Mouse (Mus musculus) induced T-regulatory cell, adult 2 months (primary cell): ENCODE data around the gene Bmp6.

ENCODE experiments used
- DNase-seq: peaks from one replicate; pipeline ENCODE4 v3.0.0-alpha.2; 2012; ENCODE audit warnings: low read depth

The Bmp6 gene

DNA sequence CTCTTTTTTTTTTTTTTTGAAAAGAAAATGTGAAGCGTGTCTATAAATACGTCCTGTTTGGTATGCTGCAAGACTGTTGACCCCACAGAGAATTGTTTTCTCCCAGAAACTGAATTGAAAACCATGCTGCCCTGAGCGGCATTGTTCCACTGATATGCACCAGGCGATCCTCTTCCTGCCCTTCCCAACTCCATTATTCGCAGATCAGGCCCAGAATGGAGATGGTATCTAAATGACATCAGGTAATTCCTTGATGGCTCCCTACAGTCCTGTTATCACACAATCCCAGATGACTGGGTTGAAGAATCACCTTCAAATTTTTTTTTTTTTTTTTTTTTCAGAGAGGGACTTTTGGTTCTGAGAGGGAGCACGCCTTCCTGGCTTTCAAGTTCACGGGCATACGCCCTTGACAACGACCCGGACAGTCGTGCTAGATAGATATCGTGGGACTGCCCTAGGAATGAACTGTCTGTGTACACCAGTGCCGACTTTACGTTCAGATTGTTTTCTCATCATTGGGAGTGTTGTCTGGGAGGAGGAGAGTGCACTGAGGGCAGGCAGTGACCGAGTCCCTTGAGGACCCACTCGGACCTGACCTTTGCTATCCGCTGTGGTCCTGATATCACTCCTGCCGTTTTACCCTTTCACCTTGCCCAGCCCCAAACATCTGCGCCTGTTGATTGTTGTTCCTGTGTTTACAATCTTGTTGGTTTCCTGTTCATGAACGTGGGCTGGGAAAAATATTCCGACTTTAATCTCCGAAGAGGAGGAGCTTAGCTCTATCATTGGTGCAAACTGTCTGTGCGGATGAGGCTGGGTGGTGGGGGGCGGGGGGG lies 8.7 kb downstream of the Bmp6 start:
- no peak for DNase-seq

DNA sequence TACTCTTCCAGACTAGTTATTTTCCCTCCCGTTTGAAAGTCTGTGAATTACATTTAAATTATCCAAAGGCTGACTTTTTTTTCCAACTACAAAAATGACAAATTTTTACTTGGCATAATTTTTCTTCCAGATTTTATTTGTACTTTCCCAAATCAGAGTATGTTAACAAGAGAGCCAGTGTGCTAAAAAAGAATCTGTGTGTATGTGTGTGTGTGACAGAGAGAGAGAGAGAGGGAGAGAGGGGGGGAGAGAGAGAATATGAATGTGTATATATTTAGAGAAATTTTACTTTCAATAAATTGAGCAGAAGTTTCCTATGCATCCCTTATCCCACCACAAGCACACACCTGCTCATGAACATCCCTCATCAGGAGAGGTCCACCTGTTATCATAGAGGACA lies 9.4 kb downstream of the Bmp6 start:
- no peak for DNase-seq

DNA sequence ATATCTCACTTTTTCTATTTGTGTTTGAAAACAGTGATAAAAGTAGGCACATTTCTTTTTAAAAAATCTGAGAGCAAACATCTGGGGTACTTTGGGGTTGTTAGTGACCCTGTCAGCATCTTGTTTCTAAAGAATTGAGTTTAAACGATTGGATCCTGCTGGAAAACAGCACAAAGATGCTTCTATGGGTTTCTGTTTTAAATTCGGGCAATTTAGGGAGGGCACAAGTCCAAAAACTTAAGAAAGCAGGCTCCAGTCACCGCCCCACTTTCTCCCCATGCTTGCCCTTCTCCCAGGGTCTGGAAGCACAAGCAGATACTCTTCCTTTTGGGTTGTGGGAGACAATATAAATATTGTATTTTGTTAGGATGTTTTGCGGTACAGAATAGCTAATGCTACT lies 14.1 kb downstream of the Bmp6 start:
- DNase-seq = no peak

DNA sequence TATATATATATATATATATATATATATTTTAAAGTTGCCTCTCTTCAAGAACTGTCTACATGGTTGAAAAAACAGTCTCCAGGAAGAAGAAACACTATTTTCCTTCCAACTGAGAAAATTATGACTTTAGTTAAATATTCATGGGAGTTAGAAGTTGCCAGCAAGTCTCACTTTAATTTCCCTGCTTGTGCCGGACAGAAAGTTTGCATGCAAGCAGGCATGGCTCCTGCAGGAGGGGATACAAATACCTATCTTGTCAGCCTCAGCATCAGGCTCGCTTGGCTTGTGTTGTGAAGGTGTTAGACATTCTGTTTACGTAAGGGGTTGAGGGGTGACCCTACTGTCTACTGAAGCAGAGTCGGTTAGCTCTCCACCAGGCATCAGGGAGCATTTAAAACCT lies 17.8 kb downstream of the Bmp6 start:
- no peak for DNase-seq

DNA sequence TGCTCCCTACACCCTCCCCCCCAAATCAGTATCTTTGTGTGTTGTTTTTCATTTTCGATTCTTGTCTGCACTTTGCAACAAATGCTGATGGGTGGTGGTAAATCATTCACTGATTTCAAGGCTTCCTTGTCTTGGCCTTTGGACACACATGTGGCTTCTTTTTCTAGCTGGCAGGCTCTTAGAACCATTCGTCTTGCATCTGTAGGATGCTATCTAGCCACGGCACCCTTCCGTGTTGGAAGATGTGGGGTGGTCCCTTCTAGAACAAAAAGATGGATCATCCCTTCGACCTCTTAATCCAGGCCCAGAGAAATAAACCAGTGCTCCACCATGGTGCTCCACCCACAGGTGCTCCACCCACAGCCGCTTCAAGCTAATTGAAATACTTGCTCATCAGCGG lies 19.0 kb downstream of the Bmp6 start:
- DNase-seq = no peak

DNA sequence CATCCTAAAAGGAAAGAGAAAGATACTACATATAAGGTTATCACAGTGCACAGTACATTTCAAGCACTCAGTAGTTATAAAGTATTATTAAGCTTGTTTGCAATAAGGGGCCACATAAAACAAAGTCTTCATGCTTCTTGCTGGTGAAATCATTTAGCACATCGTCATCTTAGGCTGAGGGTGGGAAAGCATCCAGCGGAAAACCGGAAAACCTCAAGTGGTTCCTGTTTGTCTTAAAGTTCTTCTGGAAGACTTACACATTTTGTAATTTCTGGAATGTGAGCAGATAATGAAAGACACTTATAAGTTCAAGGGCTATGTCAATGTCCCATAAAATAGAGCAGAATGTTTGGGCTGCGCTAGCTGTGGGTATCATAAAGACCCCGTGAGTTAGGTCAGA lies 24.7 kb downstream of the Bmp6 start:
- DNase-seq = no peak

DNA sequence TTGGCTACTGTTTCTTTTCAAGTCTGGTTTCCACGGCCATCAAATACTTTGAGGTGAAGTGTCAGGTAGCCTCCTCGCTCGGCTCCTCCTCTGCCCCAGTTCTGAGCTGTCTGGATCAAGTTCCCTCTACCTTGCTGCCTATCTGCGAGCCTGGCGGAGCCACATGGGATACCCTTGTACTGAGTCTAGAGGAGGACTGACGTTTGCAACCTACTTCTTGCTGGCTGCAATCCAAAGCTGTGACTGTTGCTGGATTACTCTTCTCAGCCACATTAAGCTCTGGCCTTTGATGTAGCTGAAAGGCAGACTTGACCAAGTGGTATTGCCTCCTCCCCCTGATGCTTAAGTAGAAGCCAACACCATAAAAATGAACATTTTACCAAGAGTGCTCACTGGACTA lies 31.2 kb downstream of the Bmp6 start:
- DNase-seq = no peak

DNA sequence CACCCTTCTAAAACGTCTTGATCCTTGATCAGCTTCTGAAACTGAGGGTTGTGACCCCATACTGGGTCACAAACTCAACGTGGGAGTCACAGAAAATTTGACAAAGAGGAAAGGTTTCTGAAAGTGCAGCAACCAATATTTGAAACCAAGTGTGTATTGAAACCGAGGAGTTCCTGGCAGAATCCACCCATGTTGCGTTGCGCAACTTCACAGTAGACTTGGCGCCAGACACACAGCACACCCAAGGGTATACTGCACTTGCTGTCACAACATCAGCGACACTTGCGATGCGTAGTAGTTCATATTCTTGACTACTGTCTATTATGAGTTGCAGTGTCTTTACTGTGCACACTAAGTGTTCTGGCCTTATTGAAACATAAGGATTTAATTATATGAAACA lies 32.4 kb downstream of the Bmp6 start:
- DNase-seq = no peak

DNA sequence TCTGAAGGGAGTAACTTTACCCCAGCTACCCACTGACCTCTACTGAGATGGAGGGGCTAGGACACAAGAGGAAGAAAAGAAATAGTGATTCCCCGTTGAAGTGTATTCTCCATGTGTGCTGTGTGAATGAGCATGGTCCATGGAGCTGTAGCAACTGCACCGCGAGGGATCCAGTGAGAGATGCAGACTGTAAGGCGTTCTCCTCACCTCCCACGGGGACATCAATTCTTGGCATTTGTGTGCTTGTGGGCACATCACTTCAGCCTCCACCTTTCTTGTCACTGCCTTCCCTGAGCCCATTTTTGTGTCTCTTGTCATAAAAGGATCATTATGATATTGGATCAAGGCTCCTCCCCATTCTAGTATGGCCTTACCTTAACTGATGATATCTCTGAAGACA lies 34.9 kb downstream of the Bmp6 start:
- no peak for DNase-seq

DNA sequence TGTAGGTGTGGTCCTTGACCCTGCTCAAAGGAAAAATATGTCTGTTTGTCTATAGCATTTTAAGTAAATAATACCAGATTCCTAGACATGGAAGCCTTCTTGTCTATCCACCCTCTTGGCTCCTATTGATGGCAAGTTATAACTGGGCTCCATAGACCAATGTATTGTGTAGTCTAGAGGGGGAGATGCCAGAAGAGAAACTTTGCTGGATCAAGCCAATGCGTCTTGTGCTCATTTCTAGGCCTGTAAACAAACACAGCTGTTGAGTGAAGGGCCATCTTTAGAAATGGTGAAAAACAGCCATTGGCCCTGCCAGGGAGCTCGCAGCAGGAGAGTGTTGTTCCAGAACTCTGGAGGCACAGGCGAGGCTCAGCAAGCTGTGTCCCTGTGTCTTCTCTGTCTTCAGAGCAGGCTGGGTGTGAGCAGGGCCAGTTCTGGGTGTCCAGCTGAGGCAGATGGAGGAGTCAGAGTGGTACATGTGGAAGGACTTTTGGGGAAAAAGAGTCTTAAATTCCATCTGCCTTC lies 41.2 kb downstream of the Bmp6 start:
- no peak for DNase-seq

DNA sequence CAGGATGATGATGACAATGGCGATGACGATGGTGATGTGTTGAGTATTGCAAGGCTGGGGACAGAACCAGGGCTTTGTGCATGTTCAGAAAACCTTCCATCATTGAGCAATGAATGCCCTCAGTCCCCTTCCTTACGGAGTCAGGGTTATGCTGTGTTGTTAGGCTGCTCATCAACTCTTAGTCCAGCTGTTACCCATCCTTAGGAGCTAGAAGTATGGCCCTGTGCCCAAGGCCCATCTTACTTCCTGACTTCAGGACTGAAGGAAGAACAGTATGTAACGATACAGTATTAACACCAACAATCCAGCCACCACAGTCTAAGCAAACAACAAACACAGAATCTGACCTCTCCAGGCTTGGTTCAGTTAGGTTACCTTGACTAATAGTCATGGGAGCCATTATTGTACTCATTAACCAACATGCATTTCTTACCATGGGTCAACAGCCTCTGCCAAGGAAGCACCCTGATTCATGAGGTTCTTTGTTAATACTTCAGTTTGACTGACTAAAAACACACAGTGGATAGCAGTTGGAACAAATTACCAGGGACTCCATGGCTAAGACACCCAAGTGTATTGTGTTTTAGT lies 42.6 kb downstream of the Bmp6 start:
- no peak for DNase-seq

DNA sequence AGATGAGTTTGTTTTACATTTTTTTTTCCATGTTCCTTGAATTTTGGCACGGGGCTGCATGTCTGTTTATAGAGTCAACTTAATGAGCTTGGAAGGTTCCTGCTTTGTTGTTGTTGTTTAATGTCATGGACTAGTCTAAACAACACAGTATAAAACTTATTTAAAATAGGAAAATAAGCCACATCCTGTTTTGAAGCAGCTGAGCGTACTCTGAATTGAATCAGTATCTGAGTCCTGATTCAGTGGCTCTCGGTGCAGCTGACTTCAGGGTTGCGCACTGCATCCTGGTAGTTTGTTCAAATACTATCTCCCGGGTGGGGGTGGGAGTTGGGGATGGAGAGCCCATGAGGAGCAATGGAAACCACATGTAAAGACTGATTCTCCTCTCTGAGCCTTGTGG lies 48.5 kb downstream of the Bmp6 start:
- DNase-seq = no peak

DNA sequence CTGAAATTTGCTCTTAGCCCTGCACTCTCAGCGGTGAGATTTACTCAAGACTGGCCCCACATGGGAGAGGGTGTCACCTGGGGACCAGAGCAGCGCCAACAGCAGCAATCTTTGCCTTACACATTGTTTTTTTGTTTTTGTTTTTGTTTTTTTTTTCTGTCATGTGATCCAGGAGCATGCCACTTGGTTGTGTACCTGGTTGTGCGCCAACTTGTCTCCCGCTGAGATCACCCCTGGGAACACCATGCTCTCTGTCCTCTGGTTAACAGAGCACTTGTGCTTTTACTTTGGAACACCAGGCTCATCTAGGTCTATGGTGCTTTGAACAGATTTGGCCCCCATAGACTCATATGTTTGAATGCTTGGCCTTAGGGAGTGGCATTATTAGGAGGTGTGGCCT lies 50.1 kb downstream of the Bmp6 start:
- no peak for DNase-seq

DNA sequence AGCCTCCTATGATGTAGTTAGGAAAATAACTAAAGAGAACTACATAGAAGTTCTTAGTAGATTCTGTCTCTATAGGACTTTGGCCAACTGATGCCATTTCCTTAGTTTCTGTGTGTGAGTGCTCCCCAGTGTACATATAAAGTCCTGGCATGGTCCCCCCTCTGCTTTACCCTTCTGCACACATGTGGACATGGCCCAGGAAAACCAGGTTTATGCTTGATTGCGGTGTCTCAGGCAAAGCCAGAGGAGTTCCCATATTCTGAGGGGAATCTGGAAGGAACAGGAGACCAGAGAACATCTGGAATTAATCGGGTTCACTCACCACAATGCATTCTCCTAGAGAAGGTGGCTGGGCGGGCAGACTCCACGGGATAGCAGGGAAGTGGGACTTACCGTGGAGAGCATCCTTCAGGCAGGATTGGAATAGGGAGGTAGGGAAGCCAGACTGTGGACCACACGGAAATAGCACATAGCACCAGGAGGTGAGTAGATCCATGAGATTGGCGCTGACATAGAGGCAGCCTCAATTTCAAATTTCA lies 52.2 kb downstream of the Bmp6 start:
- no peak for DNase-seq

DNA sequence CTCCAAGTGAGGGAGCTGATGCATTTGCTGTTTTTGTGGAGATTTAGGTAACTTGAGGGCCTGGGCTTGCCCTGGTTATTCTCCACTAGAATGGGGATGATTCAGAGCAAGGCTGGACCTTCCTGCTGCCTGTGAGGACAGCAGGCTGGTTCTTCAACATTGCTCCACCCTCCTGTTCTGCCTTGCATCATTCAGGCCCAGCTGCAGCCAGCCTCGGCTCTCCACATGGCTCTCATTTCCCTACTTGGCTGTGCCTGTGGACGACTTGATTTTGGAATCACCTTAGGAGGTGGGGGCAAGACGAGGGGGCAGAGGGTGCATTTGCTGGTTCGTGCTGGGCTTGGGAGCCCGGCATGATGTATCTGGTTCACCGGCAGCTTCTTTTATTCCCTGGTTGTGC lies 53.8 kb downstream of the Bmp6 start:
- no peak for DNase-seq

DNA sequence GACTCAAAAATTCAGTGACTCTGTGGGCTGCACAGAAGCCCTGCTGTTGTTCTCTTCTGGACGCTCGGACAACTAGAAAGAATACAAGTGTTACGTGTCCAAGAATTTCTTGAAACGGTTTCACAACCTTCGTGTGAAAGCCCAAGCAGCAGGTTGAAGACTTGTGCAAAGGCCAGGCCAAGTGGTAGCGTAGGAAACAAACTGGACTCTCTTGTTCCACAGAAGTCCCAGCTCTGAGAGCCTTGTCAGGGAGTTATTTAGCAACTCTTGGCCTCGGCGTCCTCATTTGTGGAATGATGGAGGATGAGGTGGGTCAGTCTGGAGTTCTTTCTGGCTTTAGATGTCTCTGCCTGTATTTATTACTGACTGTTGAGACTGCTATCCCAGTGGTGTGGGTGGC lies 55.8 kb downstream of the Bmp6 start:
- DNase-seq = no peak

DNA sequence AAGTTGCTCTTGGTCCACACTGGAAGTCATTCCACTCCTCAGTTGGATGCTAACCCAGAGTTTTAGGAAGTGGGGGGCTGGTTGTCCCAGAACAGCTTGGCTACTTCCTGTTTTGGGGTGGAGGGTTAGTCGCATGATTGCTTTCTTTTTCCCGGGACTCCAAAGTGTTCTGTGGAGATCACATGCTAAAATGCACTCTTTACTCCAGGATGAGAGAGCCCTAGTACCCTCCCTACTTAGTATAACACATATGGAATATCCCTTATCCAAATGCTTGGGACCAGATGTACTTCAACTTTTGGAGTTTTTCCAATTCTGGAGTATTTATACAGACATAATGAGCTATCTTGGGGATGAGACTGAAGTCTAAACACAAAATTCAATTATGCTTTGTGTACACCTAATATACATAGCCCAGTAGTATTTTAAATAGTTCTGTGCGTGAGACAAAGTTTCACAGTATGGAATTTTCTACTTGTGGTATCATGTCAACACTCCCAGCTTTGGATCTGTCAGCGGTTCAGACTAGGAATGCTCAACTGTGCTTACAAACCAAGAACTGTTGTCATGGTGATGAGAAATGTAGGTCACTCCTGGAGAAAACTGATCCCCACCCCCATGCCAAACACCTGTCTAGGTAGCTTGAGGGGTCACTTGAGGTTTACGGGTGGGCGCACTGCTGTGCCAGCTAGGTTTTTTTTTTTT lies 62.9 kb downstream of the Bmp6 start:
- no peak for DNase-seq

DNA sequence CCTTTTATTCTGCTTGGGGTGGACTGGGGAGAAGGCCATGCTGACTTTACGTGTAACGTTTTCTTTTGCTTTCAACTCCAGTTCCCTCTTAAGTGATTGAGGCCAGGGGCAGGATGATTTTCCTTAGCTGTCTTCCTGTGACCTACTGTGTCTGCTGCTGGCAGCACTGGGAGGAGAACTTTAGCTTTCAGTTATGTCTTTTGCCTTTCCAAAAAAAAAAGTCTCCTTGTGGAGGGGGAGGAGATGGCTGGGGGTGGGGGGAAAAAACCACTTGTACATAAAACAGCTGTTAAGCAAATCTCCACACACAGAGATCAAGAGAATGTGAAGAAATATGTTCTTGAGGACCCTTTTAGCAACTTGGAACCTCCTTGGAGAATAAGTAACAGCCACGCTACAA lies 63.7 kb downstream of the Bmp6 start:
- no peak for DNase-seq

DNA sequence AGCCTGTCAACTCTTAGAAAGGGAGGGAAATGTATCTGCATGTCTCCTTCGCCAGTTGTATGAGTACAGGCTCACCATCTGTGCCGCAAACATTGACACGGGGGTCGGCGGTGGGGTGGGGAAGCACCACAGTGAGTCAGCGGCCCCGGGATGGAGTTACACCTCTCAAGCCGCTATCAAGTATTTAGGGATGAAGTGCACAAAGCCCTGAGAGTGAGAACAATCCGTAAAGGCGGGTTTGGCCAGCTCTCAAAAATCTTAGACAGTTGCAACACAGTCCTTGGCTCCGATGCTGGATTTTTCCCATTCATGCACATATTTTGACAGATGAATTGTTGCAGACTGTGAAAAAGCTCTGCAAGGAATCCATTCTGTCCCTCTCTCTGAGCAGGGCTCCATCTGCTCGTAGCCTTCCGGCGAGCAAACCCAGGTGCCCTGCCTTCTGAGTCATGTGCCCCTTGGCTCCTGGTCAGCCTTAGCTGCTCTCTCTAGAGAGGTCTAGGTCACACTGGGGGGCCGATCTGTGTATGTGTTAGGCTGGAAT lies 65.5 kb downstream of the Bmp6 start:
- no peak for DNase-seq

DNA sequence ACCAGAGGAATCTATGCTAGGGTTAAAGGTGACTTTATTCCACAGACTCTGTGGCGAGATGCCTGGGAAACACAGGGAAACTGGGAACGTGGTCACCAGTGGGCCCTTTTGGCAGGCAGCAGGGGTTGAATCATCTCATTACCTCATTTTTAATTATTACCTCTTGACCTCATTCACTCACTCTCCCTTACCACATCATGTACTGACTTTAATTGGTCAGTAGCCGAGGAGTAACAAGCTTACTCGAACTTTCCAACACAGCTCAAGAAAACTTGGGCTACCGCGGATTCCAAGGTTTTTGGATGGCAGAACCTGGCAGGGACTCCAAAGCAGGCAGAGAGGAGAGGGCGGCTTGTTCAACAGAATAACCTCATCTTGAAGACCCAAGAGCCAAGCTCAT lies 74.9 kb downstream of the Bmp6 start:
- no peak for DNase-seq

DNA sequence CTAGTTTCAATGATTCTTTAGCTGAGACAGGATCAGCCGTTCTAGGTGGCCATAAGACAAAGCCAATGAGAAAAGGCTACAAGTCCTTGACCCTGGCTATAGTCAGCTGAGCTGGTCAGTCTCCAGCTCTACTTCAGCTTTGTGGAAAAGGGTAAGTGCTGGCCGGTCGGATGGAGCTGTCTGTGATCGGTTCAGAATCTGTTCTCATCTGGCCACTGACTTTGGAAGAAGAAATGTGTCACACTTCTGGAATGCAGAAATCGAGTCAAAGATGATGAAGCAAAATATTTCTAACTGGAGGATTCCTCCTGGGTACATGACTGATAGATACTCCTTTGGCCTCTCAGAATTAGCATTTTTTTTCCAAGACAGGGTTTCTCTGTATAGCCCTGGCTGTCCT lies 77.6 kb downstream of the Bmp6 start:
- no peak for DNase-seq

DNA sequence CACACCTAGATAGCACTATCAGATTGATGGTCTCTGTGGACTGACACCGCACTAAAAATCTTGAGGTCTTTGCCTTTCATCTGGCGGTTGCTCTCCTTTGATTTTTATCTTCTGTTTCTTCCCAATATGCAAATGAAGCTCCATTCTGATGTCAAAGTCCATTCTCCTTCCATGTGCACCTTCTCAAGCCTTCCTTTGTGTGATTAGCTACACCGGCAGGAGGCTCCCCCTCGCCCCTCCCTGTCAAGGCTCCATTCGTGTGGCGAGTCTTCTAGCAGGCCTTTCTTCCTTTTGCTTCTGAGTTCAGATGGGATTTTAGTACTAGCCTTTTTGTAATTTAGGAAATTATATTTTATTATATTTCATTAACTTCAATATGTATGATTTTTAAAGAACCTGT lies 80.4 kb downstream of the Bmp6 start:
- DNase-seq = no peak

DNA sequence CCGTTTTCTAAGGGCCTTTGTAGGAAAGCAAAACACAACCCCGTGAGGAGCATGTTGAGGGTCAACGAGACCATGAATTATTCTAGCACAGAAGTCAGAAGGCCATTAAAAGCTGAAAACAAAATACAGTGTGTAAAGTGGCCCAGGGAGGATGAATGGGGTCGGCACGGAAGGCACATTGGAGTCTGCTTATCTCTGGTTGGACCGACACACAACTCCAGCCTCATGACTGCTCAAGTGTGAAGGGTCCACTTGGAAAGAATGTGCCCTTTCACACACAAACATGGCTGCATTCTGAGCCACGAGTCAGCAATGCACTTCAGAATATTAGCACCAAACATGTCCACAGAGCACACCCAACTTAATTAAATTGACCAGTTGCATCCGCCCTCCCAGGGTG lies 84.8 kb downstream of the Bmp6 start:
- no peak for DNase-seq
